Mouse (Mus musculus) spleen, adult 2 months (tissue): ENCODE measurements around the gene Pramel7.

ENCODE experiments used
- CTCF ChIP-seq: fragments of 200-500 bp; IDR thresholded peaks from 2 replicates; pipeline ENCODE4 v1.5.1; 2011; ENCODE audit warnings: mild to moderate bottlenecking, inconsistent platforms; ENCODE audit not compliant: insufficient read depth, insufficient read length, insufficient replicate concordance; ENCODE audit errors: extremely low read depth
- POLR2A ChIP-seq: fragments of 200-500 bp; IDR thresholded peaks from 2 replicates; pipeline ENCODE4 v1.6.1; 2011; ENCODE audit warnings: low read depth, low read length, inconsistent platforms

DNA sequence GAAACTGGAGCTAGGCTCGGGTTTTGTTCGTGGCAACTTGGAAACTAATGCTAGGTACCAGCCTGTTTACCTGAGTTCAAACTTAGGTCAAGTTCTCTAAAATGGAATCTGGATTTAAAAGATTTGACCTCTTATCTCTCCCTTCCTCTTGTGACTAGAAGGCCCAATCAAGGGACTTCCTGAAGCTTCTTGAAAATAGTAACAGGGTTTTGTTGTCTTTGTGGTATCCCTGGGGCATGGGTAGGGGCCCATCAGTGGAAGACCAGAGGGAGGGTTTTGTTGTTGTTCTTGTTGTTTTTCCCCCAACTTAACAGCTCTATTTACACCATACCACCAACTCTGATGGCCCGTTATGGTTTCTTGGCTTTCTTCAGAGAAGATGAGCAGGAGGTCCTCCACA lies 19.7 kb upstream of the Pramel7 start:
- TF ChIP-seq POLR2A (no peak), CTCF (no peak)
